ENCODE assay signal across 8 mouse cellular contexts in the genomic region with DNA sequence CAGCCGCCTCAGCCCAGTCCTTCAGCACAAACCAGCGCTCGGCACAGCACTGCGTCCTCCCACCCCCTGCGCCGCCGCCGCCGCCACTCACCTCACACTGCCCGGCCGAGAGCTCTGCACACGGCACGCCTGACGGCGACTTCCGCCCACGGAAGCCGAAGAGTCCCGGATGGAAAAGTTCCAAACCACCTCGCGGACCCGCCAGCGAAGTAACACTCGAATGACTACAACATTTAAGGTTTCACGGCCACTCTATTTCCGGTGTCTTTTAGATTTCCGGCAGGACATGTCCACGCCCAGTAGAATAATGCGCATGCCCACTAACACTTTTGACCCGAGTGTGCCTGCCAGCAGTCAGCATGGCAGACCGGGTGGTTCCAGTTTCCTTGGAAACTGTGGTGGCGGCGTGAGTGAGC. TPM values are rescaled to one million over a fixed set of nuclear protein-coding genes. Genes with fewer than 3 reads are reported as not detected.
DNase-seq lines count a peak whose midpoint lies in the region; ATAC-seq and TF ChIP-seq lines count a peak whose summit lies in the region.

Gene Zfp715 (minus strand): TSS at position 282 of the 416 bp plus-strand sequence.

- H3K4me2 ChIP-seq in lung, postnatal 0 days (replicated peaks; ENCODE audit: low read depth, low read length), result peak within 1 kb of the TSS; percentile 84

- peak within 1 kb of the TSS; percentile 89 for H3K4me3 ChIP-seq in hindbrain, embryonic 10.5 days
- peak within 1 kb of the TSS; percentile 76 for H3K4me3 ChIP-seq in lung, postnatal 0 days (ENCODE audit: low read depth, low read length)

- TF ChIP-seq EP300 in lung, postnatal 0 days (IDR thresholded peaks at IDR 0.05), result peak; percentile 81

- H3K9ac ChIP-seq in lung, postnatal 0 days (replicated peaks; ENCODE audit: low read depth), result peak within 1 kb of the TSS; percentile 82

- H3K9me3 ChIP-seq in hindbrain, embryonic 10.5 days, result 0 out of 2 replicates have a peak, but pooled peaks cover 3% of the 10 kb centered on the region
- H3K9me3 ChIP-seq in lung, postnatal 0 days (ENCODE audit: low read length), result no peaks in the 10 kb centered on the region

- ATAC-seq in frontal cortex, adult (ENCODE audit: low TSS enrichment), result peak; percentile 97
- ATAC-seq in lung, postnatal 0 days, result peak; percentile 97

- H3K27ac ChIP-seq in hindbrain, embryonic 10.5 days, result peak within 1 kb of the TSS; percentile 88
- peak within 1 kb of the TSS; percentile 90 for H3K27ac ChIP-seq in lung, postnatal 0 days (ENCODE audit: low read length)

- peaks cover 14% of the 10 kb centered on the region for H3K4me1 ChIP-seq in hindbrain, embryonic 10.5 days (replicated peaks)
- peaks cover 16% of the 10 kb centered on the region; the same call in 1 of the 2 replicates for H3K4me1 ChIP-seq in lung, postnatal 0 days (ENCODE audit: insufficient read depth, low read depth, low read length)

- 0 out of 2 replicates have a peak, but pooled peaks have one; percentile 2 for TF ChIP-seq CTCF in lung, postnatal 0 days (IDR thresholded peaks at IDR 0.05)

- WGBS in hindbrain, embryonic 10.5 days, result under 1% methylated on average over 33 of the region's 33 CpGs
- under 1% methylated on average over 33 of the region's 33 CpGs for WGBS in lung, postnatal 0 days

- peak; percentile 97 for DNase-seq in MN1 (ENCODE audit: low spot score)
- peak; percentile 93 for DNase-seq in cerebellum, adult 9-10 months
- DNase-seq in hindbrain, embryonic 10.5 days (ENCODE audit: low spot score), result peak; percentile 88
- peak; percentile 97 for DNase-seq in layer of hippocampus, adult 9-11 months
- DNase-seq in lung, postnatal 0 days (ENCODE audit: low spot score), result peak; percentile 99
- DNase-seq in ovary, postnatal 14 days (ENCODE audit: low spot score), result peak; percentile 88
- peak; percentile 84 for DNase-seq in thymus, postnatal 14 days

- H3K36me3 ChIP-seq in hindbrain, embryonic 10.5 days, result peaks cover 27% of the 10 kb centered on the region
- H3K36me3 ChIP-seq in lung, postnatal 0 days (ENCODE audit: insufficient read depth, low read length), result no peaks in the 10 kb centered on the region; the same call in 1 of the 2 replicates

- H3K27me3 ChIP-seq in hindbrain, embryonic 10.5 days (ENCODE audit: insufficient read depth, poor library complexity, severe bottlenecking), result no peaks in the 10 kb centered on the region
- H3K27me3 ChIP-seq in lung, postnatal 0 days (replicated peaks; ENCODE audit: insufficient read depth, low read length), result no peaks in the 10 kb centered on the region

RNA-seq across cellular contexts. Expression of gene Zfp715, which starts in this region (rescaled TPM):
- polyA plus RNA-seq in hindbrain, embryonic 10.5 days (2016; fragmentation: Nextera tagmentation; extraction: Ambion mirVana), result 7.8 and 9.8 TPM in 2 replicates
- polyA plus RNA-seq in lung, postnatal 0 days (2015; fragmentation: Nextera tagmentation; extraction: Ambion mirVana), result 9.7 and 10.5 TPM in 2 replicates

Comparison
In these comparisons a context has a peak if more than half of its experiments do, and no peak if none do; other contexts are left out.
1. Peak in every context shown above with its lines: DNase-seq, ATAC-seq, H3K4me3 ChIP-seq and H3K27ac ChIP-seq.